Mouse (Mus musculus) ovary, adult 2 months (tissue): ENCODE results near the gene Ndufaf8. TPM values are rescaled to one million over a fixed set of nuclear protein-coding genes. Genes with fewer than 3 reads are reported as not detected.

Experiments
- polyA plus RNA-seq: library from polyadenylated mRNA; depleted of rRNA; stranded (reverse); fragments of >200 nt; gene quantifications from 2 replicates; pipeline ENCODE4 v1.2.3, GENCODE M21; 2012; rRNA removed

The Ndufaf8 gene
- polyA plus RNA-seq, result 63.7 and 66.4 TPM in 2 replicates

DNA sequence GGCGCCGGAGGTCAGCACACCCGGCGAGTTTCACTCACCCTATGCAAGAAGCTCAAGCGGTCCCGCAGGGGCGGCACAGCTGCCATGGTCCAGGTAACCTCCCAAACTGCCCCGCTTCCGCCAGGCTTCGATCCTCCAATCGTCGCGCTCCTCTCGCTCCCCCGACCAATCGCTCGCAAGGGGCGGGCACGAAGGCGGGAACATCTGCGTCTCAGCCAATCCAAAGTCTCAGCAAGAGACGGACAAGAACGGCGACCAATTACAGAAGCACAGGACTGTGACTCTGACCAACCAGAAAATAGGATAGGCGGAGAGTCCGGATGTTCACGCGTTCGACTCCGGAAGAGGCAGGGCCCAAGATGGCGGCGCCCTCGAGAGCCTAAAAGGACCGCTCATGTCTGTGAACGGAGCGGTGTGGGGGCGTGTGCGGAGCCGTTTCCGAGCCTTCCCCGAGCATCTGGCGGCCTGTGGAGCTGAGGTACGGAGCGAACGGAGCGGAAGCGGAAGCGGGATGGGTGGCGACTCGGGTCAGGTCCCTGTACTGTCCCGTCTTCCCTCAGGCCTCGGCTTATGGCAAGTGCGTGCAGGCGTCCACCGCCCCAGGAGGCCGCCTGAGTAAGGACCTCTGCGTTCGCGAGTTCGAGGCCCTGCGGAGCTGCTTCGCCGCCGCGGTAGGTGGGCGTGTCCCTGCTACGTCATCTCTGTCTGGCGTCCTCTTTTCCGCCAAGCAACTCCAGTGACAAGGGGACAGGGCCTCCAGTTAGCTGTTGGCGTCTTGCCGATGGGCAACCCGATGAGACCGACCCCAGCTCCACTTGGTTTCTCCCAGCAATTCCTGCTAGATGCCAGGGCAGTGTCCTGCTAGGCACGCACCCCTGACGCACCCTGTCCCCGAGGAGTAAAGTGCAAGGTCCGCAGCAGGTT lies at the start of gene Ndufaf8, which contains the start of gene Tepsin:
Ndufaf8 (plus strand) TSS at position 341 of the 924 bp plus-strand sequence.
Tepsin (minus strand) TSS at position 144 of the 924 bp plus-strand sequence.

DNA sequence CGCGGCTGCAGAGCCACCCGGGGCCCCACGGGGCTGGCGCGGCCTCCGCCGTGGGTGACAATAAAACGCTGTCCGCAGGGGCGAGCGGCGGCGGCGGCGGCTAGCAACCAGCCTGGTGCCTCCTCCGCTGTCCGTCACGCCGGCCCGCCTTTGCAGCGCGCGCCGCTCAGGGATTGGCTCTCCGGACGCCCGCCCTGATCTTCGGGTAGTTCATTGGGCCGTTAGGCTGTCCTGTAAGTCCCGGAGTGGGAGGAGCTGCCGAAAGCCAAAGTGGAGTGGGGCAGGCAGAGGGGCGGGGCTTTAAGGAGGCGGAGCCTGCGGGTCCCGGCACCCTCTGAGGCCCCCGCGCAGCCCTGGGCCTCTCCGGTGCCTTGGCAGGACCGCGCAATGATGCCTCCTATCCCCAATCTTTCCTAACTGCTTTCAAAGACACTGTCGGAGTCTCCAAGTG lies 12.0 kb upstream of the Ndufaf8 start, which contains the start of gene Cep131:
Cep131 (minus strand) TSS at position 126 of the 451 bp plus-strand sequence.

Other genes starting within 250 kb of the Ndufaf8 start
- 68.5 and 82.9 TPM in 2 replicates for gene Chmp6, start 185.5 kb upstream of the Ndufaf8 start, polyA plus RNA-seq
- gene Baiap2, start 156.2 kb upstream of the Ndufaf8 start, polyA plus RNA-seq, result 64.1 and 66.1 TPM in 2 replicates
- gene Aatk, start 51.8 kb upstream of the Ndufaf8 start, polyA plus RNA-seq, result 12.1 and 12.9 TPM in 2 replicates
- gene Cep131, start 12.1 kb upstream of the Ndufaf8 start, polyA plus RNA-seq, result 29.9 and 36.9 TPM in 2 replicates
- 43.9 and 58.4 TPM in 2 replicates for gene Tepsin, start 197 bp upstream of the Ndufaf8 start, polyA plus RNA-seq
- 224 and 236 TPM in 2 replicates for gene Slc38a10, start 52.4 kb downstream of the Ndufaf8 start, polyA plus RNA-seq
- 14.1 and 16.5 TPM in 2 replicates for gene Bahcc1, start 134.0 kb downstream of the Ndufaf8 start, polyA plus RNA-seq
- 1,216 and 1,304 TPM in 2 replicates for gene Actg1, start 249.6 kb downstream of the Ndufaf8 start, polyA plus RNA-seq